Mouse (Mus musculus) heart, adult 18-20 months (tissue): ENCODE data around the gene Fbxl12. TPM values are rescaled to one million over a fixed set of nuclear protein-coding genes. Genes with fewer than 3 reads are reported as not detected.

Experiments used
- total RNA-seq, 2 experiments: library from RNA; stranded (reverse); gene quantifications; 2 replicates each; pipeline ENCODE4 v1.2.3; 2021

Gene Fbxl12
- total RNA-seq, 2 experiments from 2014 or later = 7.6 to 11.3 TPM

Other genes starting within 250 kb of the Fbxl12 start
- 1 to 10 TPM; 7.4 to 9.2 TPM for gene Zfp26, start 184.6 kb downstream of the Fbxl12 start, total RNA-seq
- gene Zfp426, start 152.0 kb downstream of the Fbxl12 start, total RNA-seq = 1 to 10 TPM; 9.0 to 9.6 TPM
- 10 to 100 TPM; 23.9 to 24.7 TPM for gene Zfp266, start 123.3 kb downstream of the Fbxl12 start, total RNA-seq
- gene Zfp846, start 63.5 kb downstream of the Fbxl12 start, total RNA-seq = 1 to 10 TPM; 5.3 to 5.8 TPM
- gene Ubl5, start 1.9 kb downstream of the Fbxl12 start, total RNA-seq = 100 to 1,000 TPM; 236 to 246 TPM
- 10 to 100 TPM; 18.5 to 18.9 TPM for gene Pin1, start 7.3 kb upstream of the Fbxl12 start, total RNA-seq
- gene Olfm2, start 101.6 kb upstream of the Fbxl12 start, total RNA-seq = under 1 TPM in 1 of 2 experiments, not detected in 1; 0.31 TPM
- gene Col5a3, start 170.3 kb upstream of the Fbxl12 start, total RNA-seq = 10 to 100 TPM; 14.4 to 16.1 TPM
- not detected for gene Rdh8, start 173.7 kb upstream of the Fbxl12 start, total RNA-seq
- 1 to 10 TPM; 3.9 to 4.0 TPM for gene A230050P20Rik, start 223.9 kb upstream of the Fbxl12 start, total RNA-seq
- 1 to 10 TPM; 4.3 to 4.4 TPM for gene Angptl6, start 235.0 kb upstream of the Fbxl12 start, total RNA-seq
- gene Ppan, start 243.4 kb upstream of the Fbxl12 start, total RNA-seq = 1 to 10 TPM; 5.5 to 7.4 TPM